Mouse (Mus musculus): Measurements from ENCODE around the gene Tmem82.

DNA sequence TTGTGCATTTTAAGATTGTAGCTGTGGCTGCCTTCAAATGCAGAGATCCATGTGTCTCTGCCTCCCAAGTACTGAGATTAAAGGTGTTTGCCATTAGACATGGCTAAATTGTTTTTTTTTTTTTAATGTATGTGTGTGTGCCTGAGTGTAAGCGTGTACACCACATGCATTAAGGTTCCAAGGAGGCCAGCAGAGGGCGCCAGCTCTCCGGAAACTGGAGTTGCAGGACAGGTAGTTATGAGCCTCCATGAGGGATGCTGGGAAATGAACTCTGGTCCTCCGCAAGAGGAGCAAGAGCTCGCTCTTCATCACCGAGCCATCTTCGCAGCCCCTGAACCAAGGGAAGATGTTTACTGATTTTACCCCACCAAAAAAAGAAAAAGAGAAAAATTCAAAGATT lies 41.6 kb downstream of the Tmem82 start:
- TF ChIP-seq CTCF (IDR thresholded peaks at IDR 0.05; ENCODE audit: low read depth, low read length) (peak; percentile 56), POLR2A (IDR thresholded peaks at IDR 0.05; ENCODE audit: borderline replicate concordance, low read depth, low read length) (no peak)

Measured in bone marrow macrophage, adult 2 months (primary cell).